Mouse (Mus musculus): ENCODE measurements around the gene Phb. TPM values are rescaled to one million over a fixed set of nuclear protein-coding genes. Genes with fewer than 3 reads are reported as not detected.
A peak's percentile ranks its signal among the peaks of the same experiment; 100 is the strongest.

The Phb gene
- polyA plus RNA-seq, 1 experiment from 2014 or later: 200 TPM

GRCm38 (mm10) chr11:95632474-95632873, 34.3 kb upstream of the Phb start:
- 0 out of 2 replicates have a peak, but pooled peaks cover 3% of the 10 kb centered on the region for H3K4me1 ChIP-seq (replicated peaks; ENCODE audit: control insufficient read depth, insufficient read depth, low read length)
- 36% methylated on average over 6 of the region's 6 CpGs for WGBS
- no peaks in the 10 kb centered on the region for H3K36me3 ChIP-seq (replicated peaks; ENCODE audit: control insufficient read depth, insufficient read depth)

GRCm38 (mm10) chr11:95633512-95634000, 33.2 kb upstream of the Phb start:
- Histone ChIP-seq H3K36me3 (replicated peaks; ENCODE audit: control insufficient read depth, insufficient read depth) (no peaks in the 10 kb centered on the region), H3K4me2 (replicated peaks) (no peak overlapping the region), H3K9ac (no peak overlapping the region), H3K4me3 (replicated peaks; ENCODE audit: low read length) (no peak overlapping the region), H3K9me3 (ENCODE audit: control insufficient read depth, low read length) (no peaks in the 10 kb centered on the region), H3K27me3 (ENCODE audit: control insufficient read depth, insufficient read depth, low read length) (peaks cover 3% of the 10 kb centered on the region; the same call in 1 of the 2 replicates), H3K27ac (no peak overlapping the region), H3K4me1 (replicated peaks; ENCODE audit: control insufficient read depth, insufficient read depth, low read length) (0 out of 2 replicates have a peak, but pooled peaks cover 3% of the 10 kb centered on the region)
- ATAC-seq (ENCODE audit: low FRiP score) (no peak), DNase-seq (ENCODE audit: low spot score) (no peak)
- WGBS: 51% methylated on average over 2 of the region's 2 CpGs

More at GRCm38 (mm10) chr11:95632474-95632873, 34.3 kb upstream of the Phb start:
- Histone ChIP-seq H3K27me3 (ENCODE audit: control insufficient read depth, insufficient read depth, low read length) (peaks cover 3% of the 10 kb centered on the region; the same call in 1 of the 2 replicates), H3K9me3 (ENCODE audit: control insufficient read depth, low read length) (no peaks in the 10 kb centered on the region), H3K4me2 (replicated peaks) (no peak overlapping the region), H3K4me3 (replicated peaks; ENCODE audit: low read length) (no peak overlapping the region), H3K27ac (no peak overlapping the region), H3K9ac (no peak overlapping the region)
- no peak for ATAC-seq (ENCODE audit: low FRiP score)
- DNase-seq (ENCODE audit: low spot score): no peak

- H3K27me3 ChIP-seq (ENCODE audit: control insufficient read depth, insufficient read depth, low read length): no peaks in the 10 kb centered on the region
- no peak overlapping the region for H3K27ac ChIP-seq
- no peak overlapping the region for H3K9ac ChIP-seq
- no peak for ATAC-seq (ENCODE audit: low FRiP score)
- H3K9me3 ChIP-seq (ENCODE audit: control insufficient read depth, low read length): no peaks in the 10 kb centered on the region
- no peak overlapping the region for H3K4me3 ChIP-seq (replicated peaks; ENCODE audit: low read length)
- WGBS: 61% methylated on average over 2 of the region's 2 CpGs
- H3K4me2 ChIP-seq (replicated peaks): no peak overlapping the region
- H3K36me3 ChIP-seq (replicated peaks; ENCODE audit: control insufficient read depth, insufficient read depth): no peaks in the 10 kb centered on the region
- H3K4me1 ChIP-seq (replicated peaks; ENCODE audit: control insufficient read depth, insufficient read depth, low read length): 0 out of 2 replicates have a peak, but pooled peaks cover 3% of the 10 kb centered on the region
- no peak for DNase-seq (ENCODE audit: low spot score)
These were observed 31.7 kb upstream of the Phb start for GRCm38 (mm10) chr11:95635030-95635429.

DNA sequence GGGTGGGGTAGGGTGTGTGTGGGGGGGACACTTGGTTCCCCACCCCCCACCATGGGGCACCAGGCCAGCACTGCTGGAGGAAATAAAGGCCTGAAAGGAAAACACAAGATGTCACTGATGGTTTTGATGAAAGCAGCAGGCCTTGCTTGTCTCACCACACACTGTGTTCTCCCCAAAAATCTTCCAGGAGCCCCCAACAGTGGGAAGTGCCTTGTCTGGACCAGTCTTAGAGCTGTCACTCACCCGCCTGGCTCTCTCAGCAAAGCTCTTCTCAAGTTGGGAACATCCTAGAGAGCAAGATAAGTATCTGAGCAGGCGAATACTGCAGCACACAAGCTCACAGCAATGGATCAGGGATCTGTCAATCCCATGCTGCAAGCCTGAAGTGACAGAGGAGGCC, 26.0 kb upstream of the Phb start:
- ATAC-seq (ENCODE audit: low FRiP score): no peak
- no peak overlapping the region for H3K4me3 ChIP-seq (replicated peaks; ENCODE audit: low read length)
- no peak overlapping the region for H3K27ac ChIP-seq
- 57% methylated on average over 2 of the region's 2 CpGs for WGBS
- peaks cover 21% of the 10 kb centered on the region; the same call in 1 of the 2 replicates for H3K27me3 ChIP-seq (ENCODE audit: control insufficient read depth, insufficient read depth, low read length)
- DNase-seq (ENCODE audit: low spot score): no peak
- no peak overlapping the region for H3K4me2 ChIP-seq (replicated peaks)
- peaks cover 15% of the 10 kb centered on the region; the same call in 1 of the 2 replicates for H3K4me1 ChIP-seq (replicated peaks; ENCODE audit: control insufficient read depth, insufficient read depth, low read length)
- no peaks in the 10 kb centered on the region for H3K36me3 ChIP-seq (replicated peaks; ENCODE audit: control insufficient read depth, insufficient read depth)
- H3K9ac ChIP-seq: no peak overlapping the region
- H3K9me3 ChIP-seq (ENCODE audit: control insufficient read depth, low read length): no peaks in the 10 kb centered on the region

DNA sequence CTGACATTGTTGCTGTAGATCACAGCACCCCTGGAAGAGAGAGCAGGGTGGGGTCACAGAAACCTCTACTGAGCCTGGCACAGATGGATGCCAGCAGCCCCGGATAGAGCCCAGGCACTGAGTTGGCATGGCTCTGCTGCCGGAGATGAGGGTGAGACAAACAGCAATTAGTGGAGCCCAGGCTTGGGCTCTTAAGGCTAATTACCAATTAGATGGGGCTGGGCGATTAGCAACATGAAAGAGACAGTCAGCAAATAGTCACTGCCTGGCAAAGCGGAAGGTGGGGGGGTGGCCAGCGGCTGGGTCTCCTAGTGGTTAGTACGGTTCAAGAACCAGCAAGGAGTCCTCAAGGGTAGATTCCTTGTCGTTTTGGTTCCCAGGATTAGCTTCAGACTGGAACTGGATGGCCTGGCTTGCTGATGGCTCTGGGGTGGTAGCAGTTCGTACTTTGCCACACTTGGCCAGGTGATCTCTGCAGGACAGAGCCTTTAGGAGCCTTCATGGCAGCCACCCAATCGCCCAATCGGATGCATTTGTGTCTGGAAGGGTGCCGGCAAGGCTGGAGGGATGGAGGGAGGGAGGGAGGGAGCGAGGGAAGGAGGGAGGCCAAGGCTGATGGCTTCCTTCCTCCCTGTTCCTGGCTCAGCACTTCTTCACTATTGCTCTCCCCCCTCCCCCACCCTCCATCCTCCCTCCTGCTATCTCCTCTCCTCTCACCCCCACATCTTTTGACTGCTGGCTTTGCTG, 24.1 kb upstream of the Phb start:
- H3K4me1 ChIP-seq (replicated peaks; ENCODE audit: control insufficient read depth, insufficient read depth, low read length): peaks cover 15% of the 10 kb centered on the region; the same call in 1 of the 2 replicates
- no peak overlapping the region for H3K4me2 ChIP-seq (replicated peaks)
- H3K9me3 ChIP-seq (ENCODE audit: control insufficient read depth, low read length): no peaks in the 10 kb centered on the region
- no peak overlapping the region for H3K4me3 ChIP-seq (replicated peaks; ENCODE audit: low read length)
- H3K9ac ChIP-seq: no peak overlapping the region
- H3K27ac ChIP-seq: no peak overlapping the region
- peaks cover 24% of the 10 kb centered on the region; the same call in 1 of the 2 replicates for H3K27me3 ChIP-seq (ENCODE audit: control insufficient read depth, insufficient read depth, low read length)
- no peak for ATAC-seq (ENCODE audit: low FRiP score)
- H3K36me3 ChIP-seq (replicated peaks; ENCODE audit: control insufficient read depth, insufficient read depth): no peaks in the 10 kb centered on the region
- no peak for DNase-seq (ENCODE audit: low spot score)
- WGBS: 44% methylated on average over 12 of the region's 12 CpGs

- H3K9ac ChIP-seq: no peak overlapping the region
- no peaks in the 10 kb centered on the region for H3K36me3 ChIP-seq (replicated peaks; ENCODE audit: control insufficient read depth, insufficient read depth)
- no peak overlapping the region for H3K4me2 ChIP-seq (replicated peaks)
- H3K9me3 ChIP-seq (ENCODE audit: control insufficient read depth, low read length): no peaks in the 10 kb centered on the region
- ATAC-seq (ENCODE audit: low FRiP score): no peak
- no peak for DNase-seq (ENCODE audit: low spot score)
- peaks cover 18% of the 10 kb centered on the region; the same call in 1 of the 2 replicates for H3K4me1 ChIP-seq (replicated peaks; ENCODE audit: control insufficient read depth, insufficient read depth, low read length)
- WGBS: 44% methylated on average over 5 of the region's 5 CpGs
- no peak overlapping the region for H3K27ac ChIP-seq
- H3K4me3 ChIP-seq (replicated peaks; ENCODE audit: low read length): no peak overlapping the region
- peaks cover 24% of the 10 kb centered on the region; the same call in 1 of the 2 replicates for H3K27me3 ChIP-seq (ENCODE audit: control insufficient read depth, insufficient read depth, low read length)
These were observed 22.9 kb upstream of the Phb start for GRCm38 (mm10) chr11:95643856-95644255.

GRCm38 (mm10) chr11:95644381-95644780, 22.4 kb upstream of the Phb start:
- no peak overlapping the region for H3K4me2 ChIP-seq (replicated peaks)
- no peaks in the 10 kb centered on the region for H3K9me3 ChIP-seq (ENCODE audit: control insufficient read depth, low read length)
- H3K36me3 ChIP-seq (replicated peaks; ENCODE audit: control insufficient read depth, insufficient read depth): no peaks in the 10 kb centered on the region
- 77% methylated on average over 7 of the region's 7 CpGs for WGBS
- H3K4me1 ChIP-seq (replicated peaks; ENCODE audit: control insufficient read depth, insufficient read depth, low read length): peaks cover 18% of the 10 kb centered on the region; the same call in 1 of the 2 replicates
- H3K27me3 ChIP-seq (ENCODE audit: control insufficient read depth, insufficient read depth, low read length): peaks cover 24% of the 10 kb centered on the region; the same call in 1 of the 2 replicates
- ATAC-seq (ENCODE audit: low FRiP score) (no peak), DNase-seq (ENCODE audit: low spot score) (no peak)
- H3K27ac ChIP-seq: no peak overlapping the region
- no peak overlapping the region for H3K9ac ChIP-seq
- no peak overlapping the region for H3K4me3 ChIP-seq (replicated peaks; ENCODE audit: low read length)

- Histone ChIP-seq H3K4me2 (replicated peaks) (peak overlapping the region; percentile 23), H3K27me3 (ENCODE audit: control insufficient read depth, insufficient read depth, low read length) (peaks cover 24% of the 10 kb centered on the region; the same call in 1 of the 2 replicates), H3K36me3 (replicated peaks; ENCODE audit: control insufficient read depth, insufficient read depth) (no peaks in the 10 kb centered on the region), H3K9me3 (ENCODE audit: control insufficient read depth, low read length) (no peaks in the 10 kb centered on the region), H3K4me3 (replicated peaks; ENCODE audit: low read length) (no peak overlapping the region), H3K4me1 (replicated peaks; ENCODE audit: control insufficient read depth, insufficient read depth, low read length) (peaks cover 18% of the 10 kb centered on the region; the same call in 1 of the 2 replicates), H3K27ac (no peak overlapping the region), H3K9ac (peak overlapping the region; percentile 8; the same call in 1 of the 2 replicates)
- DNase-seq (ENCODE audit: low spot score) (no peak), ATAC-seq (ENCODE audit: low FRiP score) (0 out of 2 replicates have a peak, but pooled peaks have one; percentile 21)
- 3% methylated on average over 36 of the region's 36 CpGs for WGBS
These were observed 21.2 kb upstream of the Phb start for GRCm38 (mm10) chr11:95645397-95646153.

DNA sequence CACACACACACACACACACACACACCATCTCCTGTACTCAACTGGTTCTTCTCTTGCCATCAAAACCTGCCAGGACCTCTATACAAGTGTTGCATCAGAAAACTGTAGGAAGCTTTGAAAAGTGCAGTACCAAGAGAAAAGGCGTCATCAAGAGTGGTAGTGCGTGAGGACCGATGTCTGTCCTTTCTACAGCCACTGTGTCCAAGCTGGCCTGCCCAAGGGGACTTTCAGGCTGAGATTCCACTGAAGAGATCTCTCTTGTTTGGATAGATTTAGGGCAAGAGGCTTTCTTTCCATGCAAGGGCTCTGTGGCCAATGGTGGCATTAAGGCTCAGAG, 20.6 kb upstream of the Phb start:
- ATAC-seq (ENCODE audit: low FRiP score) (no peak), DNase-seq (ENCODE audit: low spot score) (no peak)
- Histone ChIP-seq H3K4me1 (replicated peaks; ENCODE audit: control insufficient read depth, insufficient read depth, low read length) (peaks cover 18% of the 10 kb centered on the region; the same call in 1 of the 2 replicates), H3K27ac (no peak overlapping the region), H3K4me2 (replicated peaks) (no peak overlapping the region), H3K27me3 (ENCODE audit: control insufficient read depth, insufficient read depth, low read length) (peaks cover 24% of the 10 kb centered on the region; the same call in 1 of the 2 replicates), H3K9ac (no peak overlapping the region), H3K4me3 (replicated peaks; ENCODE audit: low read length) (no peak overlapping the region), H3K36me3 (replicated peaks; ENCODE audit: control insufficient read depth, insufficient read depth) (no peaks in the 10 kb centered on the region), H3K9me3 (ENCODE audit: control insufficient read depth, low read length) (no peaks in the 10 kb centered on the region)
- 44% methylated on average over 3 of the region's 3 CpGs for WGBS

Data from hindbrain, embryonic 14.5 days (tissue).